Mouse (Mus musculus) lung, adult 2 months (tissue): ENCODE measurements around the gene Tbl1xr1. TPM values are rescaled to one million over a fixed set of nuclear protein-coding genes. Genes with fewer than 3 reads are reported as not detected.

Source experiments
- DNase-seq: peaks from one replicate; pipeline ENCODE4 v3.0.0; 2022
- H3K4me1 ChIP-seq: fragments of 200-500 bp; 2 replicates; pipeline ENCODE4 v1.6.1; 2011; ENCODE audit warnings: low read length; ENCODE audit not compliant: control insufficient read depth, insufficient read depth
- H3K4me3 ChIP-seq: fragments of 200-500 bp; replicated peaks from 2 replicates; pipeline ENCODE3; 2011; ENCODE audit warnings: low read depth, mild to moderate bottlenecking, control low read depth, low read length; ENCODE audit errors: extremely low read depth
- CTCF ChIP-seq: fragments of 200-500 bp; IDR thresholded peaks from 2 replicates; pipeline ENCODE4 v1.5.1; 2011; ENCODE audit warnings: mild to moderate bottlenecking, low read length, control low read depth; ENCODE audit not compliant: insufficient read depth
- POLR2A ChIP-seq: fragments of 200-500 bp; IDR thresholded peaks from 2 replicates; pipeline ENCODE4 v1.6.1; 2011; ENCODE audit warnings: low read depth, mild to moderate bottlenecking, control low read depth, low read length, borderline replicate concordance; ENCODE audit errors: extremely low read depth
- WGBS: fragments of 180-500 bp; shearing (Covaris S2); methylation state at CpG from one replicate; pipeline ENCODE4 v1.1.7; 2018; 5-methylcytosine and 5-hydroxymethylcytosine counted together
- polyA plus RNA-seq: library from polyadenylated mRNA; depleted of rRNA; stranded (reverse); fragments of >200 nt; gene quantifications from 2 replicates; pipeline ENCODE4 v1.2.3, GENCODE M21; 2012

The Tbl1xr1 gene
- polyA plus RNA-seq, 1 experiment: 37.3 TPM

DNA sequence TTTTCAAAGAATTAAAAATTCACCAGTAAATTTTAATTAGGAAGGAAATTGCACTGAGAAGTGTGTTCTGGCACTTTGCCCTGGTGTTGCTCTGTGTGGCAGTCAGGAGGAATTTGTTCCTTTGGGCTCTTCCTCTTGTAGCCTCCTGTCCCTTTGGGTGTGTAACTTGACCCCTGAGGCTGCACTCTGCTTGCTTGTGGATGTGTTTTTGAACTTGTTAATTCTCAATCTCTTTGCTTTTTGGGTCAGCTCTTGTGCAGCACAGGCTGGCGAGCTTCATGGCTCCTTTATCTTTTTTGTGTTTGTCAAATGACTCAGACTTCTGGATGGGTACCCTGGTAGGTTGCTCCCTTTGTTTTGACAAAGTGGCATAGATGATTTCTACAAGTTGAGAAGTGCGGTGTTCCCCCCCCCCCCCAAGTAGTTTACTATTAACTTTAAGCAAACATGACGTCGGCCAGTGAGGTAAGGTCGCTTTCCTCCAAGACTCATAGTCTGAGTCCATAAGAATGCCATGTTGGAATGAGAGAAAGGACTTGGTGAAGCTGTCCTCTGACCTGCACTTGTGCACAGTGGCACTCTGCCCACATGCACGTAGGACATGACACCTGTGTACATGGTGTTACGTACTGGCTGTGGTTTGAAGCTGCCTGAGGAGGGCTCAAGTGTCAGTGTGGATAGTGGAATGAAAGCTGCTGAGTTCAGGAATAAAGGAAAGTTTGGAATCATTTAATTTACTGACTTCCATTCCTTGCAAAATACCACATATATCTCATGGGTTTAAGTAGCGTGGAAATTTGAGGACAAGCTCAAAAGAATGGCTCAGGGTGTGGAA is 14.2 kb downstream of the Tbl1xr1 start:
- no peak overlapping the region for H3K4me3 ChIP-seq

DNA sequence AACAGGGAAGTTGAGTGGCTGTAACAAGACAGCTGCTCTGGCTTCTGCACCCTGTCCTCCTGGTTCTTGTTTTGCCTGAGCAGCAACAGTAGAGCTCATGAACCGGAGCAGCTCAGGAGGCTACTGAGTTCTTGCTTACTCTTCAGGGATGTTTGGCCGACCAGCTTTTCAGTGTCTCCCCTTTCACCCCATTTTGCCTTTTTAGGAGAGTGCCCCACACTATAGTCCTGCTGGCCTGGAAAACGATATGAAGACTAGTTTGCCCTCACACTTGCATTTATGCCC is 14.8 kb downstream of the Tbl1xr1 start:
- no peak for DNase-seq
- WGBS: 62% methylated on average over 3 of the region's 3 CpGs
- Histone ChIP-seq H3K4me3 (no peak overlapping the region), H3K4me1 (peaks cover 19% of the 10 kb centered on the region)
- TF ChIP-seq CTCF: no peak
- no peak for TF ChIP-seq POLR2A

More for the DNA sequence above, 14.2 kb downstream of the Tbl1xr1 start:
- peaks cover 19% of the 10 kb centered on the region for H3K4me1 ChIP-seq
- WGBS: 42% methylated on average over 8 of the region's 8 CpGs
- TF ChIP-seq POLR2A: no peak
- TF ChIP-seq CTCF: no peak
- no peak for DNase-seq

DNA sequence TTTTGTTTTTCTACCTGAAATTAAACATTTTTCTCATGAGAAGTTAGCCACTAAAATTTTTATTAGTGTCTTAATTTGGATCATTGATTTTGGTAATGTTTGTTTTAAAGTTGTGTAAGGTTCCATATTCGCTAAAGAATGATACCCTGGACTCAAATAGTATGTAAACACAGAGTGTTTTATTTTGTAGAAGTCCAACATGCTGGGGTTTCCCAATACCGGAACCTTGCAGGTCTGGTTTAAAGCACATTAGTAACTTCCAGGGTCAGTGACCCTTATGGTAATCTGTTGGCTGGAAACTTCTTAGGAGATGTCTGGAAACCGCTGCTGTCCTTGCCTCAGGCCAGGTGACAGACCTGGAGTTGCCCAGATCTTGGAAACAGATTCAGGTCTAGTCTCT is 15.2 kb downstream of the Tbl1xr1 start:
- no peak for TF ChIP-seq POLR2A
- no peak for TF ChIP-seq CTCF
- H3K4me3 ChIP-seq: no peak overlapping the region
- no peak for DNase-seq
- 63% methylated on average over 3 of the region's 3 CpGs for WGBS
- H3K4me1 ChIP-seq: peaks cover 21% of the 10 kb centered on the region

DNA sequence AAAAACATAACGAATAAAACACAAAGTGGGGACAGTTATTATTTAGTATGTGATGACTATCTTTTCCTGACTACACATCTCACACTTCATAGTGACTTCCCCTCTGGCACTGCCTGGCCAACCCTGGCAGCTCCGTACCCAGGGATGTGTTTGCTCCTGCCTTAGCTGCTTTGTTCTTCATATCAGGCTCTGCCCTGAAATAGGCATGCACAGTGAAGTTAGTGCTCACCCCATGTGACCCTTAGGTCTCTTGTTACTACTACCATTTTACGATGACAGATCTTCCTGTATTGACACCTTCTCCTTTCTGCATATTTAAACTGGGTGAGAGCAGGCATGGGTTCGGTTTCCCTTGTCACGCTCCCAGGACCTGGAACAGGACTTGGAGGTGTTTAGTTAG is 16.3 kb downstream of the Tbl1xr1 start:
- peaks cover 22% of the 10 kb centered on the region for H3K4me1 ChIP-seq
- H3K4me3 ChIP-seq: no peak overlapping the region
- TF ChIP-seq POLR2A (no peak), CTCF (no peak)
- 41% methylated on average over 5 of the region's 5 CpGs for WGBS
- DNase-seq: no peak

DNA sequence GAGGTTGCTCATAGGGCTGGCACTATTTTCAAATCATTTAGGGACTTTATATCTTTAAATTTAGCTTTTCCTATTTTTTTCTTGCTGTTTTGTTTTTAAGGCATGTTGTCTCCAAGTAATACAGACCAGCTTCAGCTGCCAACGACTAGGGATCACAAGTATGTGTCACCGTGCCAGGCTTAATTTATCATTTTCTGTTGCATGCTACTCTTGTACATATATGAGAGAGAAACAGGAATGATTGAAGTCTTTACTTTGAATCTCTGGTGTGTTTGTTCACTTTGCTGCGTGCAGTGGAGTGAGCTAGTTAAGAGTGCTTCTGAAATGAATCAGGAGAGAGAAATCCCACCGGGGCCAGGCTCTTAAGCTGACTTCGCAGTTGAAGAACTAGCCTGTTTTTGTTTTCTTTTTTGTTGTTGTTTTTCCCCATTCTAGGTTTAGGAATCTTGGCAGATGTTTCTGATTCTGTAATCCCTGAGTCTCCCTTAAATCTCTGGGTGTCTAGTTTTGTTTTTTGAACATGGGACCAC is 27.6 kb downstream of the Tbl1xr1 start:
- no peak overlapping the region for H3K4me3 ChIP-seq
- DNase-seq: no peak

DNA sequence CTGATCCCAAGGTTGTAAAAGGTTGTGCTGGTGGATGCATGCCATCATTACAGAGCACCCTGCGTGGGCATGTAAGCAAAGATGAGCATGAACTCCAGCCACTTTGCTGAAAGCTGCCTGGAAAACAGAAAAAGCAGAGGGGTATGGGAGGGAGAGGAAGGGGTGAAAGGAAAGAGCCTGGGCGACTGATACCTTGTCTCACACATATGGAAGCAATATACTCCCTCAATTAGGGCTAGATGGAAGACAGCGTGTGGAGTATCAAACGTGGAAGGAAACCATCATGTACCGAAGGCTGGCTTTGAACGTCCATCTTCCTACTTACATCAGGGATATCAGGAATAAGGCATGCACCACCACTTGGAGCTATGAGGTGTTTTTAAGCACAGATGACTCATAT is 29.0 kb downstream of the Tbl1xr1 start:
- TF ChIP-seq POLR2A: no peak
- TF ChIP-seq CTCF: no peak
- Histone ChIP-seq H3K4me3 (no peak overlapping the region), H3K4me1 (peaks cover 14% of the 10 kb centered on the region)
- no peak for DNase-seq
- WGBS: 82% methylated on average over 6 of the region's 6 CpGs

More for the DNA sequence above, 27.6 kb downstream of the Tbl1xr1 start:
- TF ChIP-seq POLR2A: no peak
- no peak for TF ChIP-seq CTCF
- peaks cover 22% of the 10 kb centered on the region for H3K4me1 ChIP-seq
- WGBS: 43% methylated on average over 5 of the region's 5 CpGs

DNA sequence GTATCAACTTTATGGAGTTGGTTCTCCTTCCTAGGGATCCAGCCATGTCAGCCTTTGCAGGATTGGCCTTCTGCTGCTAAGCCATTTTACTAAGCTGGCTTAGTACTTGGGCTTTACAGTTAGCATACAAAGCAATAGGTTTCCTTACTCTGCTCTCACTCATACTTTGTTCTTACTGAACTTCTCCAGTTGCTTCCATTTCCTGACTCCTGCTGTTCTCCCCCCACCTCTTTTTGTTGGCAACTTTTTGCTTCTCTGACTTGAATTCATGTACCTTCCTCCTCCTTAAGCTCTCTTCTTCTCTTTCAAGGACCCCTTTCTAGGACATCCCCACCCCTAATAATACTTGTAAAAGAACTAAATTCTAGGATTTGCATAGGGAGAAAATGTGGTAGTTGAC is 31.6 kb downstream of the Tbl1xr1 start:
- TF ChIP-seq POLR2A (no peak), CTCF (no peak)

DNA sequence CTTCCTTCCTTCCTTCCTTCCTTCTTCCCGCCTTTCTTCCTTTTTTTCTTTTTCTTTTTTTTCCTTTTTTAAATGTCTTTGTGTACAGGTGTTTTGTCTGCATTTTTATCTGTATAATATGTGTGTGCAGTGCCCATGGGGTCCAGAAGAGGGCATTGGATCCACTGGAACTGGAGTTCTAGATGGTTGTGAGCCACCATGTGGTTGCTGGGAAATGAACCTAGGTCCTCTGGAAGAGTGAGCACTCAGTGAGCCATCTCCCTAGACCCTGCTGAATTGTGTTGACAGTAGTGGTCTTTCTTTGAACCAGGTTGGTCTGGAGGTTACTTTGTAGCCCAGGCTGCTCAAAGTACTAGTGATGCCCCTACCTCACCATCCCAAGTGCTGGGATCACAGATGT is 33.2 kb downstream of the Tbl1xr1 start:
- TF ChIP-seq CTCF (no peak), POLR2A (no peak)
- DNase-seq: no peak
- Histone ChIP-seq H3K4me3 (no peak overlapping the region), H3K4me1 (peaks cover 12% of the 10 kb centered on the region)
- WGBS: 92% methylated on average over 1 of the region's 1 CpGs

More for the DNA sequence above, 31.6 kb downstream of the Tbl1xr1 start:
- no peak for DNase-seq
- peaks cover 13% of the 10 kb centered on the region for H3K4me1 ChIP-seq
- H3K4me3 ChIP-seq: no peak overlapping the region

DNA sequence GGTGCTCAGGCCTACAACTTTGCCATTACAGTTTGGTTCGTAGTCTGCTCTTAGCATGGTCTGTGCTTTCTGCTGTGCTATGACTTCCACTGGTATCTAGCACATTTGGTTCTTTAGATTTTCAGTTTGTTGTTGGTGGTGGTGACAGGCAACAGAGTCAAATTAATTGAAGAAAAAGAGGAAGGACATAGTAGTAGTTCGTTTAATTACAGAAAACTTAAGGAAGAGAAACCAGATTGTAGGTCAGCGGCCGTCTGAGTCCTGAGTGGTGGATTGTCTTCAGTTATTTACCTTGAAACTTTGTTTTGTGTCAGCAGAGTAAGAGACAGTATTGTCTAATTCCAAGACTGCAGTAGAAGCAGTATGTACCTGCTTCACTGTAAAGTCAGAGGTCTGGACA is 37.3 kb downstream of the Tbl1xr1 start:
- H3K4me1 ChIP-seq: peaks cover 16% of the 10 kb centered on the region
- TF ChIP-seq POLR2A (no peak), CTCF (no peak)
- H3K4me3 ChIP-seq: no peak overlapping the region
- DNase-seq: no peak
- 81% methylated on average over 4 of the region's 4 CpGs for WGBS

DNA sequence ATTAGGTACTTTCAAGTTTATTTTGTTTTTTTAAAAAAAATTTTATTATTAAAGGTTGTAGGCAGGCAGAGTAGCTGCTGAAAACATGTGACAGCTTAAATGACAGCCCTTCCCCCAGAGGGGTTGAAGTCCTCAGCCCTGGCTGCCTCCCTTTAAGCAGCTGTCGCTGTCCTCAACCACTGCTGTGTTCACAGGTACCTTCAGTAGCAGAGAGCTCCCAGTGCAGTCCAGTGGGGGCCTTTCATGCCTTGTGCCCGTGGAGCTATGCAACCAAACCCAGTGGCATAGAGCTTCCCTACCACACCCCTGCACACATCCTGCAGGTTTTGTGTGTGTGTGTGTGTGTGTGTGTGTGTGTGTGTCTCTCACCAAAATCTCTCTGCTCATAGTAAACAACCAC is 38.8 kb downstream of the Tbl1xr1 start:
- no peak for TF ChIP-seq POLR2A
- TF ChIP-seq CTCF: no peak
- no peak for DNase-seq

DNA sequence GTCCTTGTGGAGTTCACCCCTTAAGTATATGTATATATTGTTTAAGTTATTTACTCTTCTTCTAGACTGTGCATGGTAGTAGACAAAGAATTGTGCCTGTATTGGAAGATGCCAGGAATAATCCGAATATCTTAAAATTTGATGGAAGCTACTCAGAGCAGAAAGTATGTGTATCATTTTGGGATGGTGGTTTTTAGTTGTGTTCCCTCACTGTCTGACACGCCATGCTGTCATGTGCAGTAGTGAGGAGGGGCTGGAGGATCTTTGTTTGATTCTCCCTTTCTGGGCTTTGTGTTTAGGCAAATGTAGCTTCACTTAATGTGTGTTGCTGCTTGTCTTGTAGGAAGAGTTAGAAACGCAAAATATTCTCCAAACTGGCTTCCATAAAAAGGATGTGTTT is 39.2 kb downstream of the Tbl1xr1 start:
- Histone ChIP-seq H3K4me1 (peaks cover 18% of the 10 kb centered on the region), H3K4me3 (no peak overlapping the region)
- 79% methylated on average over 3 of the region's 3 CpGs for WGBS
- no peak for DNase-seq
- TF ChIP-seq POLR2A (no peak), CTCF (no peak)

More for the DNA sequence above, 38.8 kb downstream of the Tbl1xr1 start:
- no peak overlapping the region for H3K4me3 ChIP-seq
- 20% methylated on average over 2 of the region's 2 CpGs for WGBS
- H3K4me1 ChIP-seq: peaks cover 16% of the 10 kb centered on the region

DNA sequence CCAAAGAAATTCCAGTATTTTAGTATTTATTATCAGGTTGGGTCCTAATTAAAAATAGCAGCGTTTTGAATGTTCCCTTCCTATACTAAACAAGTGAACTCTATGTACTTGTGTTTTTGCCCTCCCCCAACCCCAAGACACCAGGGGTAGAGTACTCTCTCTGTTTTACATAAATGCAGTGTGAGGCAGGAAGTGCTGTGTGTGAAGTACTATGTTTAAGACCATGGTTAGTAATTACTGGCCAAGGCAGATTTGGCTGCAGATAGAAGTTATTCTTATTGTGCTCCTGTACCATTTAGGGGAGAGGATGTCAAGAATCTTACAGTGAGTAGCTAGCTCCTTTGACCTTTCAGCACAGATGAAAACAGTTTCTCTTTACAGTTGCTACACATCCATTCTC is 39.7 kb downstream of the Tbl1xr1 start:
- TF ChIP-seq CTCF (no peak), POLR2A (no peak)
- WGBS: 58% methylated on average over 1 of the region's 1 CpGs
- no peak for DNase-seq
- no peak overlapping the region for H3K4me3 ChIP-seq
- peaks cover 19% of the 10 kb centered on the region for H3K4me1 ChIP-seq
